Mouse (Mus musculus): ENCODE data around the gene Mau2.

GRCm38 (mm10) chr8:70005178-70005577 is 37.4 kb downstream of the Mau2 start:
- TF ChIP-seq CTCF (IDR thresholded peaks at IDR 0.05) = peak; percentile 10; the same call in 1 of the 2 replicates
- no peak for TF ChIP-seq POLR2A (IDR thresholded peaks at IDR 0.05; ENCODE audit: insufficient read depth, low read depth, low read length)

Measured in heart, adult 2 months (tissue).